Mouse (Mus musculus): ENCODE data around the gene Gsap.

- no peak for TF ChIP-seq CTCF (IDR thresholded peaks at IDR 0.05; ENCODE audit: low read depth)
- no peak for TF ChIP-seq EP300 (optimal IDR thresholded peaks at IDR 0.05)
Observed at GRCm38 (mm10) chr5:21141626-21142025, 44.4 kb upstream of the Gsap start.
